Mouse (Mus musculus): ENCODE results near the gene Strip2.

- TF ChIP-seq ZC3H11A (IDR thresholded peaks at IDR 0.05; ENCODE audit: borderline replicate concordance, low read depth, low read length) (no peak), HCFC1 (IDR thresholded peaks at IDR 0.05; ENCODE audit: borderline replicate concordance, insufficient read depth, low read length) (no peak)
Observed at GRCm38 (mm10) chr6:29875576-29875975, 41.2 kb upstream of the Strip2 start.

All from ES-E14 (cell line).